Mouse (Mus musculus): ENCODE measurements around the gene Fat3.

The Fat3 gene

GRCm38 (mm10) chr9:15937837-15938514 lies 563.1 kb downstream of the Fat3 start:
- no peak for DNase-seq

GRCm38 (mm10) chr9:15930928-15931443 lies 570.1 kb downstream of the Fat3 start:
- DNase-seq, result no peak

GRCm38 (mm10) chr9:15928331-15928730 lies 572.8 kb downstream of the Fat3 start:
- DNase-seq, result no peak

- DNase-seq, result no peak
Measured at GRCm38 (mm10) chr9:15927378-15928083, 573.6 kb downstream of the Fat3 start.

- no peak for DNase-seq
Measured at GRCm38 (mm10) chr9:15925237-15925636, 575.8 kb downstream of the Fat3 start.

- no peak for DNase-seq
Measured at GRCm38 (mm10) chr9:15920271-15920670, 580.8 kb downstream of the Fat3 start.

GRCm38 (mm10) chr9:15919373-15920005 lies 581.6 kb downstream of the Fat3 start:
- DNase-seq, result no peak

- DNase-seq, result no peak
Measured at GRCm38 (mm10) chr9:15916600-15916999, 584.5 kb downstream of the Fat3 start.

GRCm38 (mm10) chr9:15912735-15913134 lies 588.4 kb downstream of the Fat3 start:
- no peak for DNase-seq

- no peak for DNase-seq
Measured at GRCm38 (mm10) chr9:15909397-15910113, 591.5 kb downstream of the Fat3 start.

GRCm38 (mm10) chr9:15903948-15904750 lies 596.9 kb downstream of the Fat3 start:
- DNase-seq, result no peak

- DNase-seq, result no peak
Measured at GRCm38 (mm10) chr9:15898112-15898511, 603.0 kb downstream of the Fat3 start.

- DNase-seq, result no peak
Measured at GRCm38 (mm10) chr9:15886756-15887155, 614.3 kb downstream of the Fat3 start.

- no peak for DNase-seq
Measured at GRCm38 (mm10) chr9:15880754-15881153, 620.3 kb downstream of the Fat3 start.

GRCm38 (mm10) chr9:15880160-15880603 lies 620.9 kb downstream of the Fat3 start:
- peak in 1 of 2 experiments; percentile 21 for DNase-seq

- no peak for DNase-seq
Measured at GRCm38 (mm10) chr9:15874506-15875160, 626.5 kb downstream of the Fat3 start, which contains the start of gene Mtnr1b. Gene Mtnr1b (minus strand): TSS chr9:15874556.

GRCm38 (mm10) chr9:15870013-15870412 lies 631.1 kb downstream of the Fat3 start:
- DNase-seq, result no peak

- no peak for DNase-seq
Measured at GRCm38 (mm10) chr9:15869456-15869855, 631.6 kb downstream of the Fat3 start.

- DNase-seq, result no peak
Measured at GRCm38 (mm10) chr9:15866280-15867072, 634.6 kb downstream of the Fat3 start.

- no peak for DNase-seq
Measured at GRCm38 (mm10) chr9:15861402-15861801, 639.7 kb downstream of the Fat3 start.

Measured in lung, postnatal 4 days (tissue).